Mouse (Mus musculus): ENCODE data around the gene G6pdx. TPM values are rescaled to one million over a fixed set of nuclear protein-coding genes. Genes with fewer than 3 reads are reported as not detected.

G6pdx gene
- polyA plus RNA-seq, 1 experiment from 2014 or later = 49.6 TPM

DNA sequence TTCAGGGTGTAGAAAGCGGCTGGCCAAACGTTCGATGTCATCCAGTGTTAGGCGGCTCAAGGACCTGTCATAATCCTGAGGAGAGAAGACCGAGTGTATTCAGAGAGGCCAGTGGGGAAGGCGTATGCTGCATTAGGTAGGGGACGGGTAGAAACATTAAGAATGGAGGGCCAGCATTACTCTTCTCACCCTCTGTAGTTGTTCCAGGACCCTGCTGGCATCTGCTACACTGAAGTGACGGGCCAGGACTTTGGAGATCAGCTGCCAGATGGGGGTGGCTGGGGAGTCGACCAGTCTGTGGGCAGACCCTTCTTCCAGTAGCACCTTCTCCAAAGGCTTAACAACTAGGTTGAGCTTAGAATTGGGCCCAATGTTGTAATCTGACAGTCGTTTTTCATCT, 61.5 kb downstream of the G6pdx start:
- peak overlapping the region; percentile 56 for H3K4me3 ChIP-seq (ENCODE audit: low read length)
- H3K36me3 ChIP-seq (ENCODE audit: control insufficient read depth, insufficient read depth, low read length) = peaks cover 2% of the 10 kb centered on the region; the same call in 1 of the 2 replicates
- ATAC-seq (ENCODE audit: low FRiP score, low TSS enrichment) = no peak
- peak overlapping the region; percentile 47 for H3K4me2 ChIP-seq (replicated peaks; ENCODE audit: low read depth, low read length)
- H3K9ac ChIP-seq (ENCODE audit: low read depth, low read length) = peak overlapping the region; percentile 79; the same call in 1 of the 2 replicates
- no peaks in the 10 kb centered on the region for H3K27me3 ChIP-seq (ENCODE audit: control insufficient read depth, insufficient read depth, low read length)
- peak overlapping the region; percentile 67; the same call in 1 of the 2 replicates for H3K27ac ChIP-seq (ENCODE audit: low read depth, low read length)
- 66% methylated on average over 10 of the region's 10 CpGs for WGBS
- no peaks in the 10 kb centered on the region for H3K4me1 ChIP-seq (ENCODE audit: control insufficient read depth, insufficient read depth, low read length)
- H3K9me3 ChIP-seq (ENCODE audit: control insufficient read depth, low read length) = no peaks in the 10 kb centered on the region

Other genes starting within 250 kb of the G6pdx start
- gene Flna, start 179.4 kb downstream of the G6pdx start, polyA plus RNA-seq (2014; fragmentation: Nextera tagmentation; extraction: Ambion mirVana) = 199 and 315 TPM in 2 replicates
- gene Emd, start 174.5 kb downstream of the G6pdx start, polyA plus RNA-seq (2014; fragmentation: Nextera tagmentation; extraction: Ambion mirVana) = 28.1 and 81.5 TPM in 2 replicates
- 941 and 1,115 TPM in 2 replicates for gene Rpl10, start 158.4 kb downstream of the G6pdx start, polyA plus RNA-seq (2014; fragmentation: Nextera tagmentation; extraction: Ambion mirVana)
- 58.5 and 64.3 TPM in 2 replicates for gene Taz, start 147.3 kb downstream of the G6pdx start, polyA plus RNA-seq (2014; fragmentation: Nextera tagmentation; extraction: Ambion mirVana)
- gene Dnase1l1, start 146.9 kb downstream of the G6pdx start, polyA plus RNA-seq (2014; fragmentation: Nextera tagmentation; extraction: Ambion mirVana) = 10.6 and 10.8 TPM in 2 replicates
- gene Atp6ap1, start 132.1 kb downstream of the G6pdx start, polyA plus RNA-seq (2014; fragmentation: Nextera tagmentation; extraction: Ambion mirVana) = 89.5 and 93.6 TPM in 2 replicates
- gene Gdi1, start 124.2 kb downstream of the G6pdx start, polyA plus RNA-seq (2014; fragmentation: Nextera tagmentation; extraction: Ambion mirVana) = 90.3 and 143 TPM in 2 replicates
- 46.9 and 52.9 TPM in 2 replicates for gene Fam50a, start 116.2 kb downstream of the G6pdx start, polyA plus RNA-seq (2014; fragmentation: Nextera tagmentation; extraction: Ambion mirVana)
- gene Plxna3, start 100.1 kb downstream of the G6pdx start, polyA plus RNA-seq (2014; fragmentation: Nextera tagmentation; extraction: Ambion mirVana) = 11.1 and 11.7 TPM in 2 replicates
- gene Lage3, start 75.6 kb downstream of the G6pdx start, polyA plus RNA-seq (2014; fragmentation: Nextera tagmentation; extraction: Ambion mirVana) = 128 and 153 TPM in 2 replicates
- gene Ubl4a, start 56.0 kb downstream of the G6pdx start, polyA plus RNA-seq (2014; fragmentation: Nextera tagmentation; extraction: Ambion mirVana) = 56.5 and 74.6 TPM in 2 replicates
- 16.2 and 23.5 TPM in 2 replicates for gene Slc10a3, start 55.8 kb downstream of the G6pdx start, polyA plus RNA-seq (2014; fragmentation: Nextera tagmentation; extraction: Ambion mirVana)
- gene Fam3a, start 35.9 kb downstream of the G6pdx start, polyA plus RNA-seq (2014; fragmentation: Nextera tagmentation; extraction: Ambion mirVana) = 29.4 and 36.3 TPM in 2 replicates
- gene Ikbkg, start 35.9 kb downstream of the G6pdx start, polyA plus RNA-seq (2014; fragmentation: Nextera tagmentation; extraction: Ambion mirVana) = 12.7 and 22.0 TPM in 2 replicates
- gene Gm6880, start 52.2 kb upstream of the G6pdx start, polyA plus RNA-seq (2014; fragmentation: Nextera tagmentation; extraction: Ambion mirVana) = not detected in 2 replicates
- gene Olfr1326-ps1, start 145.7 kb upstream of the G6pdx start, polyA plus RNA-seq (2014; fragmentation: Nextera tagmentation; extraction: Ambion mirVana) = not detected in 2 replicates
- gene Olfr1325, start 163.5 kb upstream of the G6pdx start, polyA plus RNA-seq (2014; fragmentation: Nextera tagmentation; extraction: Ambion mirVana) = not detected in 2 replicates
- not detected in 2 replicates for gene Gm5640, start 216.4 kb upstream of the G6pdx start, polyA plus RNA-seq (2014; fragmentation: Nextera tagmentation; extraction: Ambion mirVana)